Mouse (Mus musculus) CH12F3 (cell line): ENCODE results near the gene Gm2663.
"Not testable (repeated sequence)": the region's sequence is repeated elsewhere in the genome, so short reads cannot be mapped to it uniquely, and the experiment has no call there.

Experiments used
- in situ Hi-C: fragments of 300-500 bp; cut with MboI; formaldehyde crosslinking; loops from 2 replicates; pipeline ENCODE4 v1.14.3; 2020; ENCODE audit warnings: low sequenced_read_pairs

Gene Gm2663

DNA sequence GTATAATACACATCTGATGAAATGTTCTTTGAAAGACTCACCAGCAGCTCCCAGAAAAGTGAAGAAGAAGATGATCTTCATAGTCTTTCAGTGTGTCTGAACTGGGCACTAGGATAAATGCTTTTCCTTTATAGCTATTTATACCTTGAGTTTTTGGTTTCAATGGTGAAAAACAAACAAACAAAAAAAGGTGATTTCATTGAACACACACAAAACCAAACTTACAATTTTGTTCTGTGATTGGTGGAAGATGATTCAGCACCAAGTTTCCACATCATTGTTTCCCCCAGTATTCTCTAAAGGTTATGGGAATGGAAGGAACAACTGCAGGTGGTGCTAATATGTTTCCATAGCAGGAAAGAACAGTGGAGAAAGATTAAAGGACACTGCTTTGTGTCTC, at the start of gene Gm2663:
Gm2663 (minus strand) TSS at position 101 of the 400 bp plus-strand sequence.
- in situ Hi-C loops, result not testable (repeated sequence)

- in situ Hi-C loops, result no loop called here
Observed at GRCm38 (mm10) chr6:41048602-41049001, 49.3 kb upstream of the Gm2663 start.

- in situ Hi-C loops, result no loop called here
Observed at GRCm38 (mm10) chr6:41047961-41048360, 48.7 kb upstream of the Gm2663 start.

DNA sequence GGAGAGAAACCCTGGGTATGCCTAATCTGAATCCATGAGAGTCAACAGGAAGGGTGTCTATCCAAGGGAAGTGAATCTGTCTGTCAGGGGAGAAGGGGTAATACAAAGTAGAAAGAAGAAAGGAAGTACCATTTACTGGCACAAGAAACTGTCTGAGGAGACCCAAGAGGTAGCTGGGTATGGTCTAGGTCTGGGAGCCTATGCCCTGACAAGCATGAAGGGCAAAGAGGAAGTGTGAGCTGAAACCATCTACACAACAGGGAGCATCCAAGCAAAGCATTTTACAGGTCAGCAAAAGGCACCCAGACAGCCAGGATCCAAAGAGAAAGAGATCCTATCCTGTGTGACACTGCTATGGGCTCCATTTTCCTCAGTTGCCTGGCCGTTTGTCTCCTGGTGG, 47.9 kb upstream of the Gm2663 start:
- in situ Hi-C loops, result no loop called here

DNA sequence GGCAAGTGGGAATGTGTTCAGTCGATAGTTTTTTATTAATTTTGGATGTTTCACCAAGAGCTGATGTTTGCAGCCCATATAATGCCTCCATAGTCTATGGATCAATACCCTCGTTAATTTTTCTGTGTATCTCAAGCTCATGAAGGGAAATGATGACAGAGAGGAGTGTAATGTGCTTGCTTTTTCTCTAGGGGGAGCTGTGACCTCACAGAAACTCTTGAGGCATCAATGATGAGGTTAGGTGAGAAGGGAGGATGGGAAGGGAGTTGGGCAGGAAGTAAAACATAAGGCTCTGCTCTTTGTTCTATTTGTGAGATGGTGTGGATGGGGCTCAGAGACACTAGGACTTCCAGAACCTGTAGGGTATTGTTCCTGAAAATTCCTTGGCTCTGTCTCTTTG, 47.3 kb upstream of the Gm2663 start:
- in situ Hi-C loops, result no loop called here

- in situ Hi-C loops, result no loop called here
Observed at GRCm38 (mm10) chr6:41044753-41045152, 45.5 kb upstream of the Gm2663 start.

DNA sequence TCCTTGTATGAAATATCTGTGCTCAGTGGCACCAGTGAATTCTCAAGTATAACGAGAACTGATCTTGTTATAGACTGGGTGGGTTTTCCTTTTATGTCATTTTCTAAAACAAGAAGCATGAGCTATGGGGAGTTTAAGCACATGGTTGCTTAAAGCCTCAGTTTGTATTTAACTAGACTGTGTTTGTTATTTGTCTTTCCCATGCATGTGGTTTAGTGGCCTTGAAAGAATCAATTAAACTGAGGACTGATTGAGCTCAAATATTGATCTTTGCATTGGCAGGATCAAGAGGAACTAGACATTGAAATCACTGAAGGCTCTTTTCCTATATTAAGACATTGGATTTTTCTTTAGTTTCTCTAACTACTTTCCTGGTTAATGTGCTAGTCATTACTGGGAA, 45.0 kb upstream of the Gm2663 start:
- in situ Hi-C loops, result no loop called here

DNA sequence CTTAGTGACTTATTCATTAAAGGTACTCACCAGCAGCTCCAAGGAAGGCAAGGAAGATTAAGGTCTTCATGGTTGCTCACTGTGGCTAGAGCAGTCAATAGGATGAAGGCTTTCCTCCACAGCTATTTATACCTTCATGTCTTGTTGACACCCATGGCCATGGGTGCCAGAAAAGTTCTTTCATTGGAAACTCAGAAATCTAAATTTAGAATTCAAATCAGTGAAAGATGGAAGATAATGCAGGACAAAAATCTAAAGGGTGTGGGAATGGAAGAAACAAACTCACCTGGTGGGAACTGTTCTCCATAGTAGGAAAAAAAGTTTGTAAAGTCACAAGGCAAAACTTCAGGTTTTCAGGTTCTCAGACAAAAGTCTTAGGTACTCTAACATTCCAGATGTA, 36.1 kb upstream of the Gm2663 start, which contains the start of gene 2210010C04Rik:
2210010C04Rik (minus strand) TSS at position 101 of the 400 bp plus-strand sequence.
- in situ Hi-C loops, result no loop called here

DNA sequence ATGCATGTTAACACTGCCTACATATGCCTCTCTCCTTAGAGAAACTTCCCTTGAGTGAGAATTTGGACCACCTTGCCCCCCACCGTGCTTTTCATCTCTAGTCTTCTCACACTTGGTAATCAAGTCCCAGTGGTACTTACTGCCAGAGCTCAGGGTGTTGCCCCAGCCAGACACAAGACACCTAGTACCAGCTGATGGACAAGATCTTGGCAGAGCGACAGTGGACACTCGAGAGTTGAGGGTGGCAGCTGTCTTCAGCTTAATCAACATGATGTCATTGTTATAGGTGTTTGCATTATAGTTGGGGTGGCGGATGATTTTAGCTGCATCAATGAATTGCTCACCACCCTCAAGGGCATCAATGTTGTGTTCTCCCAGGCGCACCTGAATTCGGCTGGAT, 33.5 kb upstream of the Gm2663 start:
- in situ Hi-C loops, result no loop called here

DNA sequence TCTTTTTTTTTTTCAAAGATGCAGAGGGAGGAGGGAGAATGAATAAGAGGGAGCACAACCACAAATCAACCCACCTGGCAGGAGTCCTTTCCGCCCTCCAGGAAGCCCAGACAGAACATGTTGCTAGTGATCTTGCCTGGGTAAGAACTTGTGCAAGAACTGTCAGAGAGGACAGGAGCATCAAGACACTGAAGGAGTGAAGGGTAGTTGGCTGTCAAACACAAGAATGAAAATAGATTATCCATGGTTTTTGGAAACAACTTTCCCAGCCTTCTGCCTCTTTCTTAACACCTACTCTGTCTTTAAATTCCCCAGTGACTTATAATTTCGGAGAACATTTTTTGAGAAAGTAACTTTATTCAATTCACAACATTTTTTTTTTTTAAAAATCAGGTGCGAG, 33.0 kb upstream of the Gm2663 start:
- in situ Hi-C loops, result no loop called here

DNA sequence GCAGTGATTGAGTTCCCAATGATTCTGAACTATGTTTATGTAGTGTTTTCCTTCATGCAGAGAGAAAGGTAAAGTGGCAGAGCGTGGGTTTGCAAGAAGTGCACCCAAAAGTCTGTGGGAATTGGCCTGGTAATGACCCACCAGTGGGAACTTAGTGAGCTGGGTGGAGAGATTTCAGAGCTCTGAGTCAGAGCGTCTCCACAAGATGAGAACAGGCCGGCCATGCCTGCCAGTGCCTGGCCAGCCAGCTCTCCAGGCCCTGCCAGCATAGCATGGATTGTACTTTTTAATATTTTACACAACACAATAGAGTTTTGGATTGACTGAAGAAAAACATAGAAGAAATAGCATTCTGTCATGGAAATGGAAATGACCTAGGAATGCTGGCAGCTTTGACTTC, 31.5 kb upstream of the Gm2663 start:
- in situ Hi-C loops, result no loop called here

DNA sequence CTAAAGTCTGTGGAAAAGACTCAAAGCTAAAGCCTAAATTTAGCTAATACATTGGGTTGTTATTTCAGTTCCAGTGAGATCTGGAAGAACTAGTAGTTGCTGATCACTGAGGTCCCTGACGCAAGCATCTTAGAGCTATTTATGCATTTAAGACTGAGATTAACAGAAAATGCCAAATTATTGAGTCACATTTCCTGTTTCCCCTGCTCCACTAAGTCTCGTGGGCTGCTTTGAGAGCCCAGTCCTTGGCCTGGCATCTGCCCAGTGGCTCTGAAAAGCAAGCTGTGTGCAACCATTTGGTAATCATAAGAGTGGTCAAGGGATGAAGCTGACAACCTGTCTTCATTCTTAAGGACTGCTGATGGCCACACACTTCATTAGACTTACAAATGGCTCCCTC, 27.8 kb upstream of the Gm2663 start:
- in situ Hi-C loops, result no loop called here

DNA sequence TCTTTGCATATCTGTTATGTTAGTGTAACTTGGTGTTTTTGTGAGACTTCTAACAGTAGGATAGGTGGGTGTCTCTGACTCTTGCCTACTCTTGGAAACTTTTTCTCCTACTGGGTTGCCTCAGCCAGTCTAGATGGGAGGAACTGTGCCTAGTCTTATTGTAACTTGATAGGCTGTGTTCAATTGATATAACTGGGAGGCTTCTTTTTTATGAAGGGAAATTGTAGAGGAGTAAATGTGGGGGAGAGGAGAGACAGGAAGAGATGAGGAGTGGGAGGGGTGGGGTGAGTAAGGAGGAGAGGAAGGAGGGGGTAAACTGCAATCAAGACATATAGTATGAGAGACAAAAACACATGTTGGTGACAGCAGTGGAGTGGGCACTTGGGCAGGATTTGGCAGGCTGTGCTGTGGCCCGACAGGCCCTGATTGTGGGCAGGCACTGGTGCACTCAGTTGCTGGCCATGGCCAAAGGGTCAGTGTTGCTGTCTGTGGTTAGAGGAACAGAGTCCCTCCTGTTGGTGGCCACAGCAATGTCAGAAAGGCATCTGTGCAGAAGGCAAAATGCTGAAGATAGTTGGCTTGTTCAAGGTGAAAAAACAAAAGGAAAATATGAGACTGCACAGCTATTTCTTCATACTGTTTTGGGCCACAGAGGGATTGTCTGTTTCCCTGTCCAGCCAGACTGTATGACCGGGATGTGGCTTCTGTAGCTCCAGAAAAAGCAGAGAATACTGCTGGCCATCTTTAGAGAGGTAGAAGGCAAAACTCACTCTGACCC, 26.8 kb upstream of the Gm2663 start:
- in situ Hi-C loops, result no loop called here

DNA sequence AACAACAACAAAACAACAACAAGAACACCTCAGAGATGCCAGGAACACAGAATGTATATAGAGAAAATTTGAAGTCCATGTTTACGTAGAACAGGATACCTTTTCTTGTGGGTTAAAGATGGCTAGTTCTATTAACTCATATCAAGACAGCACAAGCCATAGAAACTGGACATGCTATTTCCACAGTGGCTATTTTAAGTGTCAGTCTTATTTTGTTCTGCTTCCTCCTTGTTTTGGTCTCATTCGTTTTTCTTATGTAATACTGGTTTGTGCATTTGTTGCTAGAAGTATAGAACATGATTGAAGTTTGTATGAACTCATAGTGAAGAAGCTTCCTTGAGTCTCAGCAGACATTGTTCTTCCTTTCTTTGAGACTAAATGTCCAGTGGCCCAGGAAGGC, 19.9 kb upstream of the Gm2663 start:
- in situ Hi-C loops, result no loop called here

- in situ Hi-C loops, result no loop called here
Observed at GRCm38 (mm10) chr6:41018629-41019028, 19.4 kb upstream of the Gm2663 start.

DNA sequence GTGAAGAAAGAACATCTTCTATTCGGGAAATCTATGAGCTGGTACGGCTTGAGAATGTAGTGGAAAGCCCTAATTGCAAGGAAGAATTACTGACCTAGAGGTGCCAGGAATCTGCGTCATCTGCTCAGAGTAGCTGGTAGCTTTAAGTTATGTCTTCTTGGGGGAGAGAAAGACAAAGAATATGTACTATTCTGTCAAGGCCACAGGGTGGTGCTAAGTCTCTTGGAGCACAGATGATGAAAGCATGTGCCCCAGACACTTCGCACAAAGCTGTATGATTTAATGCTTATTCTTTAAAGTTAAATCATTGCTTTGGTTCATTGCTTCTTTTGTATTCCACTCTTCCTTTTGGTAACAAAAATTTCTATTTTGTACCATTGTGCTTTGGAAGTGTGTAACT, 15.8 kb upstream of the Gm2663 start:
- in situ Hi-C loops, result no loop called here

- in situ Hi-C loops, result not testable (repeated sequence)
Observed at GRCm38 (mm10) chr6:40964454-40964853, 34.8 kb downstream of the Gm2663 start, which contains the start of gene 1810009J06Rik. 1810009J06Rik (plus strand) TSS chr6:40964754.

GRCm38 (mm10) chr6:40953716-40954115, 45.6 kb downstream of the Gm2663 start:
- in situ Hi-C loops, result no loop called here

- in situ Hi-C loops, result no loop called here
Observed at GRCm38 (mm10) chr6:40951770-40952169, 47.5 kb downstream of the Gm2663 start, which contains the start of gene Gm4744. Gm4744 (minus strand) TSS chr6:40951870.
